Mouse (Mus musculus): ENCODE measurements around the gene Ncf2. TPM values are rescaled to one million over a fixed set of nuclear protein-coding genes. Genes with fewer than 3 reads are reported as not detected.

Ncf2 gene
- total RNA-seq, 2 experiments from 2014 or later = 2.8 to 2.9 TPM

DNA sequence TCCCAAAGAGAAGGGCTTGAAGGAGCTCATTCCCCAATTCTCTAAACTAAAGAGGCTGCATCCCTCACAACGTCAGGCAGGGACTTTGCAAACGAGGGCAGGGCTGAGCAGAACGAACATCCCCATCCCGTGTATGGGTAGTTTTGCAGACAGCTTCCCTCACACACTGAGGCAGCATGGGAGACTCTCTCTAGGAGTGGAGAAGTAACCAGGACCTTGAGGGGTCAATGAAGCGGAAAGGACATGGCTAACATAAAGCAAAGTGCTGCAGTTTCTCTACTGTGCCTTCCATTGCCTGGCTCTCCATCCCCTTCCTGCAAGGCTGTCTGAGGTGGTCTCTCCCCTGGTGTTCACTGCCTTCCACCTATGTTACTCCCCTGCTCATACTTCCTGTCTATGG lies 28.2 kb downstream of the Ncf2 start:
- DNase-seq = no peak
- intact Hi-C loops (cut with DNase I) = loop anchor here (5.0 kb wide), 1 partner anchor 36 kb away; no protein-coding TSS in a partner anchor

DNA sequence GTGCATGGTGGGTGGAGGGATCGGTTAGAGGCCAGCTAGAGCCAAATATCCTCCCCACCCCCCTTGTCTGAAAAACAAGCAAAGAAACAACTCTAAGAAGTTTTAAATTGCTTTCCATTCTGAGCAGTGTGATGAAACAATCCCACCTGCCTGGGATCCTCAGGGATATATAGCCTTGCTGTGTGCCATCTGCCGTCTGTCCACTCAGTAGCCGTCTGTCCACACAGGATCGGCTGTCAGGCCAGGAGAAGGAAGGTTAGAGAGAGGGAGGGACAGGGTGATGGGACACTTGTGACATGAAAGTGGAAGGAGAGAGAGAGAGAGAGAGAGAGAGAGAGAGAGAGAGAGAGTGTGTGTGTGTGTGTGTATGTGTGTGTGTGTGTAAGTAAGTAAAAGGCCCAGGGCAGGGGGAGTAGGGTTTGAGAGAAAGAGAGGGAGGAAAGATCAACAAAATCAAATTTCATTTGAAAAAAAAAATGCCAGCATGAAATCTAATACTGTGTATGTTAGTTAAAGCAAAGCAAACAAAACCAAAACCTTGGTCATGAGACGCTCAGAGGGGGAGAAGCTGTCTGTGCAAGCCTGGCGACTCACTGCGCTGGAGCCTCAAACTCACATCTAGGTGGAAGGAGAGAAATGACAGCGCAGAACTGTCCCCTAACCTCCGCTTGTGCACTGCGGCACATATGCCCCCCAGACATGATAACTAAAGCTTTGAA lies 28.8 kb downstream of the Ncf2 start:
- intact Hi-C loops (cut with DNase I) = loop anchor here (5.0 kb wide), 1 partner anchor 36 kb away; no protein-coding TSS in a partner anchor
- no peak for DNase-seq

DNA sequence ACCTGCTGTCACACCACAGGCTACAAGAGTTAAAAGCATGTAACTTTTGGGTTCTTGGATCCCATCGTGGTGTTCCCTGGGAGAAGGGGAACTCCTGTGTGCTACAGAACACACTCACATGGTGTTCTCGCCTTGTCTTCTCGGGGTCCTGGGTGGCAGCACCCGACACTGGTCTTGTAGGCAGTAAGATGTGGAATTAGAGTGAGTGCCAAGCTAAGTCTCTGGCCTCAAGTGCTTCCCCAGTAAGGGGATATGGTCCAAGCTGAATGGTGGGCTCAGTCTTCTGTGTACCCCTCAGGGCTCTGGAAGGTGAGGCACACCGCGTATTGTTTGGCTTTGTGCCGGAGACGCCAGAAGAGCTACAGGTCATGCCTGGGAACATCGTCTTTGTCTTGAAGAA lies 30.1 kb downstream of the Ncf2 start:
- intact Hi-C loops (cut with DNase I) = no loop called here
- no peak for DNase-seq

DNA sequence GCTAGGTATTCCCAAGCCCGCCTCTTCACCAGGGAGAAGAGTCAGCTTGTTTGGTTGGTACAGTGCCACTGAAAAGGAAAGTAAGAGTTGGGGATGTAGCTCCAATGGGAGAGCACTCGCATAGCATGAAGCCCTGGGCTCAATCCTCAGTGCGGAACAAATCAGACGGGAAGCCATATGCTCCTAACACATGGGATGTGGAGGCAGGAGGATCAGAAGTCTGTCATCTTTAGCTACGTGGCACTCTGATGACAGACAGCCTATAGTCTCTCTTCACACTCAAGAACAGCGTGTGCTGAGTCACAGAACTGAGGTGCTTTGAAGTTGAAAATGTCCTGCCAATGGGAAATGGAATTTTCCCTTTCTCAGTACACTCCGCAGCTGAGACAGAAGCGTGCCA lies 31.0 kb downstream of the Ncf2 start:
- intact Hi-C loops (cut with DNase I) = no loop called here
- no peak for DNase-seq

DNA sequence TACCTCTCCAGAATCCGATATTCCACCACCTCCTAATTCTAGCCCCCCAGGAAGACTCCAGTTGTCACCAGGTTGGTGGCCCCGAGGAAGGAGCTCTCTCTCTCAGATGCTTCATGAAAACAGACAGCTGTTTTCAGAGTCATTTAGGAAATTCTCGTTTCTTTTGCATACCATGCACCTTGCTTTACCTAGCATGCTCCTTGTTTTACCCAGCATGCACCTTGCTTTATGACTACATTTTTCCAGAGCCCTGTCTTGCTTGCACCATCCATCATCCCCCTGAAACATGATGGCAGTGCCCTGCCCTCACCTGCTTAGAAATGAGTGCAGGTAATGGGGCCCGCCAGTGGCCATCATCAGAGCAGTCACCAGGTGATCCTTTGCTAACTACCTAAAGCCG lies 31.6 kb downstream of the Ncf2 start:
- no peak for DNase-seq
- intact Hi-C loops (cut with DNase I) = no loop called here

DNA sequence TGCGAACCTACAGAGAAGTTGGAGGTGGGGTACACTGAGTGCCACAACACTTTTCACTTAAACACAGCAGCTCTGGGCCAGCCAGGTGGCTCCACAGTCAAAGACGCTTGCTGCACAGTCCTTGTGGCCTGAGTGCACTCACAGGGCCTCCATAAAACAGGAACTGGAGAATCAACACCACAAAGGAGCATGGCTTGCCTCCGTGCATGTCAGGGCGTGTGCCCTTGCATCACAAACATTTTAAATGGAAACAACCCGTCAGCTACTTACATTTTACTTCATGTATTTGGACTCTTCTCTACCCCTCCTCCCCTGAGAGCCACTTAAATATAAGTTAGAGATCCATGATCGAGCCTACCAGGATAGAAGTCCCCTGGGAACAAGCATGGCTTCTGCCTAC lies 32.3 kb downstream of the Ncf2 start:
- intact Hi-C loops (cut with DNase I) = no loop called here

DNA sequence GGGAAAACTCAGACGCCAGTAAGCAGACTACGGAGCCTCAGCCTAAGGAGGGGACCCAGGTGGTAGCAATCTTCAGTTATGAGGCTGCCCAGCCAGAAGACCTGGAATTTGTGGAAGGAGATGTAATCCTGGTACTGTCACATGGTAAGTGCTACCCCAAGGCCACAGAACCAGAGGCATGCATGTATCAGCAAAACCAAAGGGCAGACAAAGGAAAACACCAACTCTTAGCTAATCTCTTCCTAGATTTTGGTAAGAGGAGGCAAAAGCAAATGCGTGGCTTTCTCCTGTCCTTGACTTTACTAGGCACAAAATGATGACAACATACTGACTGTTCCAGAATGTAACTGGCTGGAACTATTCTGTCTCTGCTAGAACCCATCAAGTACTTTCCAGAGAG lies 35.1 kb downstream of the Ncf2 start:
- no peak for DNase-seq
- intact Hi-C loops (cut with DNase I) = no loop called here

More for the DNA sequence above, 32.3 kb downstream of the Ncf2 start:
- DNase-seq = no peak

DNA sequence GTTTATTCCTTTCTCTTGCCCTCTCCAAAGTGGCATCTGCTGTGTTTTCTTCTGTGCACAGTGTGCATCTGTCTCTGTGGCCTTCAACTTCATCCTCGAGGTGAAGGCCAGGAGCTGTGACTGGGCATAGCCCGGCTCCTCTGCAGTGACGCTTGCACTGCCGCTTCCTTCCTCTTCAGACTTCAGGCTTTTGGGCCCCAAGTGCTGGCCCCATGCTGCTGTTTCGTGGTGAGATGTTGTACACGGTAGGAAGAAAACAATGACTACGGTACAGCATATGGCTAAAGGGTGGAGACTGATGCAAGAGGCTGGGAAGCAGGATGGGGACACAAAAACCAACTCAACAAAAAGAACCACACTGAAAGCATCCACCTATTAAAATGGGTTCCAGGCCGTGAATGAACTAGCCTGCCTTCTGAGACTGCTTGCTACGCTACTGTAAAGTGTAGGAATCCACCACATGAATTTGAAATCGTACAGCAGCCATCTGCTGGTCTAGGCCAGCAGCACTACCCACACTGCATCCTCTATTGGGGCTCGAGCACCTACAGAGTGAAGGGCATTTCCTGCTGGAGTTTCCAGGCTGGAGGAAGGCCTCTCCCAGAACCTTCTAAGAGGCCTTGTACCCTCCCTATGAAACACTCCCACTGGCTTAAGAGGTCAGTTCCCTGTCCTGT lies 38.2 kb downstream of the Ncf2 start:
- DNase-seq = no peak
- intact Hi-C loops (cut with DNase I) = no loop called here

DNA sequence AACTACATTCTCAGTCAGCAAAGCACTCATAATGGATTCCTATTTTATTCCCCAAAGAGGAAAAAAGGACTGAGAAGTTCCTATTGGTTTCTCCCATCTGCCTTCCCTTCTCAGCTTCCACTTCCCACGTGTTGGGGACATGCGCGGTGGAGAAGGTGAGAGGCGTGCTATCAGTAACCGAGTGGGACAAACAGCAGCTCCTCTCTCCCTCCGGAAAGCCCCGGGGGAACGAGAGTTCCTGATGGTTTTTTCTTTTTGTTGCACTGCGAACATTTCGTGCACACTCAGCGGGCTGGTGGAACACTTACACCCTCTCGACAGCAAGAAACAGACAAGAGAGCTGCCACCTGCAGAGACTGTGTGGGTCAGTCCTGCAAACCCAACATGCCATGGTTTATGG lies 38.8 kb downstream of the Ncf2 start:
- intact Hi-C loops (cut with DNase I) = no loop called here
- DNase-seq = no peak

DNA sequence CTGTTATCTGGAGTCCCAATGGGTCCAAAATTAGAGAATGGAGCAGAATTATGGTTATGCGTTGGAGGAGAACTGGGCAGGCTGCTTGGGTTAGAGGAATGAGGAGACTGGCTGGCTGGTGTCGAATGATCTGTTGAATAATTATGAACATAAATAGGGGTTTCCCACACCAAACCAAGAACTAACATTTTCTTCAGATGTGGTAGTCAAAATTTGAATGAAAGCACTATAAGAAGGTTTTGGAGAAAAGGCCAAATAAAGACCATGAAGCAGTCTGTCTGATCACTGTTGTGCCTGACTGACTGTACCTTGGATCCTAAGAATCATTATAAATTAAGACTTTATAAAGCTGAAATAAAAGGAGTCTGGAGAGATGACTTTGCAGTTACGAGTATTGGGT lies 40.3 kb downstream of the Ncf2 start:
- DNase-seq = no peak
- intact Hi-C loops (cut with DNase I) = no loop called here

DNA sequence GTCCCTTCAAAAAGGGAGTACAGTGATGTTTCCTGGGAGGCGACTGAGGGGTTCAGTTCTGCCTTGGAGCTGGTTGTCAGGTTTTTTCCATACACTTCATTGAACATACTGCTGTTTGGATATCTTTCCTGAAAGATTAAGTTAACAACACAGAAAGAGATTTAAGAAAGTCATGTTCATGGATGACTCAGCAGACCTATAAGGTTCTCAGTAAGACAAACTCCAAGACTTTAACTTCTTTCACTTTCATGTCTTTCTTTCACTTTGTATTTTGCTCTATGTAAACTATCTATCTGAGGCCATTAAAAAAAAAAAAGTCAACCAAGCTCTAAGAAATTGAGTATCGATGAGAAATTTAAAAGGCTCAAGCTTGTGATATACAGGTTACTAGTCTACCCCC lies 41.1 kb downstream of the Ncf2 start:
- DNase-seq = no peak
- intact Hi-C loops (cut with DNase I) = no loop called here

DNA sequence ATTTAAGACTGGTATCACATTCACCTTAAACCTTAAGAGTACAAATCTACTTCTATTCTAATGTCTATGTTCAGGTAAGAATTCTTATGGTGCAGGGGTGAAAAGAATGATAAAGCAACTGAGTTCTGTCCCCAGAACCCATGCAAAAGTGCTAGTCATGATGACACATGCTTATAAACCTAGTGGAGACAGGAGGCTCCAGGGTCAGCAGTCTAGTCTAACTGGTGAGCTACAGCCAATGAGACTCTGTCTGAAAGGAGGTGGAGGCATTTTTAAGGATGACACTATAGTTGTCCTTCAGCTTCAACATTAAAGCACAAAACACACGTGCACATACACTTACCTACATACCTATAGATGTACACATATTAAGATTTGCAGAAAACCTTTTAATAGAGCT lies 44.6 kb downstream of the Ncf2 start:
- intact Hi-C loops (cut with DNase I) = no loop called here
- no peak for DNase-seq

DNA sequence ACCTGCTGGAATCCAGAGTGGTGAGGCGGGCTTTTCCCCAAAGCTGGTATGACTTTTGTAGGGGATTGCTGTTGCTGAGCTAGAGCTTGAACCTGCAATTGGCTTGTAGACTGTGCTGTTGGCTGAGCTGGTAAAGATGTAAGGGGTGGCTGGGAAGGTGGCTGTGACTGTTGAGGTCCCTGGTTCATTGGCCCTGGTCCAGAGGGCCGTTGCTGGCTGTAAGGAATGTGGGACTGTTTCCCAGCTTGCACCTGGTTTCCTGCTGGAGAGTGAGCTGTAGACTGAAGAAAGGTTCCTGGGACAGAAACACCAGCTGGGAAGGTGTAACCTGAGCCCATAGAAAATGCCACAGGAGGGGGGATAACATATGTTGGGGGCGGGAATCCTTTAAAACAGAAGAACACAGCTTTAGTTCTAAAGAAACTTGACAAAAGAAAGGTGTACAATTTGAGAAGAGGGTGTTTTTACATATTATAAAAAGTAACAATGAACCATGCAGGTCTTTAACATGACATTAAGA lies 45.3 kb downstream of the Ncf2 start:
- intact Hi-C loops (cut with DNase I) = no loop called here

DNA sequence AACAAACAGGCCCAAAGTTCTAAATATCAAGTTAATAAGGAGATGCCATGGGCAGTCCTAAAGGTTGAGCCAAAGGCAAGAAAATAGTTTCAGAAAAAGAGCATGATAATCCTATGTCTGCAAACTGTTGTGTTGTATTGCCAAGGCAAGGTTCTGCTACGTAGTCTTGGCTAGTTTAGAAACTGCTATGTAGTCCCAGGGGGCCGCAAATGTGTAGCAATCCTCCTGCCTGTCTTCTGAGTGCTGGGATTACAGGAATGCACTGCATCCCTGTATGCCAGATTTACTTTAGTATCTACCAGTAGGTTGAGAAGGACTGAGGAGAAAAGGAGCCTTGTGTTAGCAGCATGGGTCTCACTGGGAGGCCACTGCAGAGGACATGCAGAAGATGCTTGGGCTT lies 46.9 kb downstream of the Ncf2 start:
- DNase-seq = no peak
- intact Hi-C loops (cut with DNase I) = no loop called here

More for the DNA sequence above, 45.3 kb downstream of the Ncf2 start:
- DNase-seq = no peak

DNA sequence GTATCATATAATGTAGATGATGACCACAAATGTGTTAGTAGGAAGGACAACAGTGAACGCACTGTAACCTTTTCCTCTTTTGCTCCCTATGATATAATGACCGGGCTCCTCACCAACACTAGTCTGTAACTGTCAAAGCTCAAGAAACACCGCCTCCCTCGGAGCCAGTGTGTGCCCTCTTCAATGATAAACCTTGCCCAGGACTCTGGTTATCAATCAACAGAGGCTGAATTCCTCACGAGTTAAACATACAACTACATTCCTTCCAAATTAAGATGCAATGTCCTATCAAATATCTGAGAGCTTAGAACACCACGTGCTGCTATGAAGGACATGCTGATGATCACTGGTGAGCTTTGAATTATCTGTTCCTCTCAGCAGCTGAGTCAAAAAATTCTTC lies 69.9 kb downstream of the Ncf2 start:
- DNase-seq = no peak
- intact Hi-C loops (cut with DNase I) = no loop called here

DNA sequence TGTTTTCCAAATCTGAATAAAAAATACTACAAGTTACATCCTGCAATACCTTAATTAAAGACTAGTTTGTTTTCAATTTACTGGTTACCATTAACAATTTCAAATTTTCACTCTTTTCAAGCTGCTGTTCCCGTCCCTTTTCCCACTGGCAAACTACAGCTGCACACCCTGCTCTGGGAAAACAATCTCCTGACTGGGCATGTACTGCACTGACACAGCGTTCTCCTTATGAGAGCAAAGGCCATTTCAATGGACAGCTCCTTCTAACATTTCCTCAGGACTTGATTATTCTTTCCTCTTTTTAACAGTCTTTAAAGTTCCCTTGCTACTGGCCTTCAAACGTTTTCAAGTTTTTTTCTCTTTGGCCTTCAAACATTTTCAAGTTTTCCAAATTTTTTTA lies 71.0 kb downstream of the Ncf2 start:
- intact Hi-C loops (cut with DNase I) = no loop called here
- peak; percentile 5 to 8 for DNase-seq

Other genes with a start within 250 kb of the Ncf2 start
- gene Apobec4, start 49.6 kb upstream of the Ncf2 start, total RNA-seq (2021) = not detected
- gene Rgl1, start 33.8 kb upstream of the Ncf2 start, total RNA-seq (2021) = 10 to 100 TPM; 59.3 to 72.0 TPM
- 10 to 100 TPM; 81.2 to 86.1 TPM for gene Arpc5, start 33.7 kb upstream of the Ncf2 start, total RNA-seq (2021)
- gene Smg7, start 102.5 kb downstream of the Ncf2 start, total RNA-seq (2021) = 10 to 100 TPM; 47.5 to 49.8 TPM
- gene Nmnat2, start 154.8 kb downstream of the Ncf2 start, total RNA-seq (2021) = 1 to 10 TPM; 1.0 to 1.2 TPM

All from heart, postnatal 10 days (tissue).